Mouse (Mus musculus) T-helper 17 cell (primary cell): ENCODE measurements at regions not wholly inside any gene's neighbourhood (a gene's known extent, or its start where the extent isn't known, plus 50 kb on each side); places are given as distances from the start of the nearest gene placed in this dataset.
"Not testable (repeated sequence)": the region's sequence is repeated elsewhere in the genome, so short reads cannot be mapped to it uniquely, and the experiment has no call there.

Experiments
- in situ Hi-C, 2 experiments: fragments of 300-600 bp; cut with MboI, MseI; formaldehyde crosslinking; loops; 1 replicate in 1 of 2; 2 replicates in 1 of 2; pipeline ENCODE4 v1.15.1; 2025; ENCODE audit warnings: high pct_unique_total_duplicates in 2 of 2

DNA sequence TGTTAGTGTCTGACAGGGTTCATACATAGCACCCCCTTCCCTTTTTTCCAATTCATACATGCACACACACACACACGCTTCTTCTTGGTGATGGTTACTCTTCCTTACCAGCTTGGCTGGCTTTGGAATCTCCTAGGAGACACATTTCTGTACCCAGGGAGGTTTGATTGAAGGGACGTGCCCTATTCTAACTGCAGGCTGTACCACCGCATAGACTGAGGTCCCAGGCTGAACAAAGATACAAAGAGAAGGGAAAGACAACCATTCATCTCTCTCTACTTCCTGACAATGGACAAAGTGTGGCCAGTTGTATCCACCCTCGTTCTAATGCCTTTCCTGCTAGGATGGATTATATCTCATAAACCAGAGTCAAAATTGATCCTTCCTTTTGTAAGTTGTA, 100.0 kb downstream of the Raet1d start:
- in situ Hi-C loops = not testable (repeated sequence)

DNA sequence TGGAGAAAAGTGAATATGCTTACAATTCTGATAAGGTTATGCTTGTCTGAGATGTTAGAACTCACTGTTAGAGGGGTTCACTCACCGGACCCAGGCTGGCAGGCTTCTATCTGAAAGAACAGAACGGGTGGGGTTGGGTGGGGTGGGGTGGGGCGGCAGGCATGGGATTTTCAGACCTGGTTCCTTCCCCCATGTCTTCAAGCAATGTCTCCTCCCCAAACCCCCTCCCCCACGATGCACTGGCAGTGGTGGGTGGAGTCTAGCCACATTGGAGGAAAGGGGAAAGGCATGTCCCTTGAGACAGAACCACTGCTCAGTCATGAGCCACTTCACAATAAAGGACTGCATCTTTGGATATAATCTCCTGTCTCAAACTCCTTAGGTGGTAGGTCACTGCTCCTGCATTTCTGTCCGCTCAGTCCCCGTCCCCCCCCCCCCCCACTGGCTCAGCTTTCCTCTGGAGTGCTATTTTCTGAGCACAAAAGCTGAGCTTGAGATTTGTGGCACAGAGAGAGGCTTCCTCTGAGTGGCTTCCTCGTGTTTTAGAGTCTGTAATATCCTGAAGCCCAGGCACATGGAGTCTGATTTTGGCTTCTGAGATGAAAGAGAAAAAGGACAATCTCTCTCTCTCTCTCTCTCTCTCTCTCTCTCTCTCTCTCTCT, 100.6 kb downstream of the Raet1d start:
- in situ Hi-C loops = not testable (repeated sequence)

DNA sequence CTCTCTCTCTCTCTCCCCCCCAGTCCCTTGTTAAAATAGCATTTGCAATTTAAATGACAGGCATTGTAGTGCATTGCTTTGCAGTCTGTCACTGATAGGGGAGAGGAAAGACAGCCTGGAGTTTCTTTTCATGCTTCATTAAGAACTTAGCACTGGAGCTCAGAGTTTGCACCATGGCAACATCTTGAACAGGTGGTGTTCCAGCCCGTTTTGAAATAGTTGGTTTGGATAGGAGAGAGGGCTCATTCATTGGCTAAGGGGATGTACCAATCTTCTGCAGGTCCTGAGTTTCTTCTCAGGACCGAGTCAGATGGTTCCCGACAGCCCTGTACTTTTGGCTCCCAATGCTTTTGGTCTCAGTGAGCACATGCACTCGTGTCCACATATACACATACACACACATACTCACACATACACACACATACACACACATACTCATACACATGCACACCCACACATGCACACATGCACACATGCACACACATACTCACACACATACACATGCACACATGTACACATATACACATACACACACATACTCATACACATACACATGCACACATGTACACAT, 101.2 kb downstream of the Raet1d start:
- in situ Hi-C loops = not testable (repeated sequence)

DNA sequence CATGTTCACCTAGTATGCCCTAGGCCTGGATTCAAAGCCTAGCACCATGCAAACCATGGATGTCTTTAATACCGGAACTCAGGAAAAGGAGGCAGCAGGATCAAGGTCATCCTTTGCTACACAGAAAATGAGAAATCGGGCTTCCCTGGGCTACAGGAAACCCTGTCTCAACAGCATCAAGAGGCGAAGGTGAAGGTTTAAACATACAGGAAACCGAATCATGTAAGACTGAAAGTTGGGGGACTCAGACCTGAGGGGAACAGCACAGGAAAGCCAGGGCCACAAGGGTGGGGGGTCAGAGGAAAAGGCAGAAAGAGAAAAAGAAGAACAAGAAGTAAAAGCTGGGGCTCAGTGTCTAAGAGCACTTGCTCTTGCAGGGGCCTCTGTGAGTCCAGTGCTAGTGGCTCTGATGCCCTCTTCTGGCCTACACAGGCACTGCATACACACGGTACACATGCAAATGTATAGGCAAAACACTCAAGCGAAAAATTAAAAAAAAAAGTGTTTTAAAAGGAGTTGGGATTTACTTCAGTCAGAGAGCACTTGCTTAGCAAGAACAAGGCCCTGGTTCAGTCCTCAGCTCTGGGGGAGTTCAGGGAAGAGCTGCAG, 111.5 kb downstream of the Raet1d start:
- in situ Hi-C loops = not testable (repeated sequence)

DNA sequence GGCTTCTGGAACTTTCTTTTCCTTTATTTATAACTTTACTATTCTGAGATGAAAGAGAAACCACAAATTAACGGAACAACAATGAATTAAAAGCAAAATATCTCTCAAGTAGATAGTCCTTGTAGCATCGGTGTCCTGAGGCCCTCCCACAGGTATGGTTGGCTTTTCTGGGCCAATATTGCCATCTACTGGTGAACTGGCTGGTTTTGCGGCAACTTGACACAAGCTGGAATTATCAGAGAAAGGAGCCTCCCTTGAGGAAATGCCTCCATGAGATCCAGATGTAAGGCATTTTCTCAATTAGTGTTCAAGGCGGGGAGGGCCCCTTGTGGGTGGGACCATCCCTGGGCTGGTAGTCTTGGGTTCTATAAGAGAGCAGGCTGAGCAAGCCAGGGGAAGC, 119.5 kb downstream of the Raet1d start:
- in situ Hi-C loops = loop anchor here (5.0 to 25.0 kb wide), 3 partner anchors 97 to 443 kb away; no protein-coding TSS in a partner anchor

DNA sequence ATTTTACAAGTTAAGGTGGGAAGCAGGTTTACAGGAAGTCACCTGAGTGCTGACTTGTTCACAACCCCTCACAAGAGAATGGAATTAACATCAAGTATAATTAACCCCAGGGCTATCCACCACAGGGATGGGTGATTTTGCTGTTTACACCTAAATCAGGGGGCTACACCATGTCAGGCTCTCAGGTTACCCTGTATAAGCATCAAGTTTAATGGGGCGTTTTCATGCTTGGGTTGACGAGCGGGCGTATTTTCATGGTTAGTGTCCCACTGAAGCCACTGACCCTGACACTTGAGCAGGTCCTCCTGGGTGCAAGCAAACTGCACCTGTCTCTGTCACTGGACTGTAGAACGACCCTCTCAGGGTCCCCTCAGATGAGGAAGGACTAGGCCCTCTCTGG, 126.7 kb downstream of the Raet1d start:
- in situ Hi-C loops = loop anchor here in 1 of 2 experiments (25.0 kb wide), 1 partner anchor 450 kb away; no protein-coding TSS in a partner anchor

DNA sequence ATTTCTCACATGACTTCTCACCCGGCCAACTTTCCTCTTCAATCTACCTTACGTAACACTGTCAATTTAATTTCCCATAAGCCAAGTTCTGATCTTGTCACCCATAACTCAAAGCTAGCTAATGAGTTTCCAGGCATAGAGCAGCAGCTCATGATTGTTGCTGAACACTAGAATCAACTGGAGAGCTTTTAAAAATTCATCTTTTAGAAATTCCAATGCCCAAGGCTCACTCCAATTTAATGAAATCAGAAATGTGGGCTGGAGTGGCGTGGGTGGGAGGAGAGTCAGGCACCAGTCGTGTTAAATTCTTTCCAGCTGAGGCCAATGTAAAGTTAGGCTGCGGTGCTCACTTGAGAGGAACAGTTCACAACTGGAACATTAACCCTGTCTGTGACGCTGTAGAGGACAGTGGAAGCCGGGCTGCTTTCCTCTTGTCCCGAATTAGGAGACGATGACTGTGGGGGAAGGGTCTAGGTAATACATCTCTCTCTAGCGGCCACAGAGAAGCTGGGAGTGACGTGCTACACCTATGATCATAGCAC, 131.5 kb downstream of the Raet1d start:
- in situ Hi-C loops = loop anchor here in 1 of 2 experiments (25.0 kb wide), 1 partner anchor 455 kb away; no protein-coding TSS in a partner anchor

DNA sequence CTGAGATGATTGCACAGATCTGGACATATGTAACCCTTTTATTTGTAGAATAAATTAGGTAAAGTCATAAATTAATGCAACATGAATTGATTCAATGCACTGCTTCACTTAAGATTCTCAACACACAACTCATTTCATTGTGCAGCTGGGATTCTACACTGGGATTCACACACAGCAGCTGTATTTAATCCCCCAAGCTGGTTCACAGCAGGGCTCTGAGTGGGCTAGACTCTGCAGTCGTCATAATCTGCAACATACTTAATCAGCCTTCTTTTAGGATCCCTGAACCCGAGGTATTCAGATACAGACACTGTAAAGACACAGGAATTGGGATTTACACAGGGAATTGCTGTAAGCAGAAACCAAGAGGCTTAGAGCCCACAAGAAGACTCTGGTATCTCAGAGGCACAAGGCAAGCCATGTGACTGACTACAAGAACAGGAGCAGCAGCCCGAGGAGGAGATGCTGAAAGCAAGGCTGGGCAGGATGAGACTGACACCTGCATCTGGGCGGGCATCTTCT, 135.7 kb downstream of the Raet1d start:
- in situ Hi-C loops = loop anchor here in 1 of 2 experiments (25.0 kb wide), 1 partner anchor 459 kb away; no protein-coding TSS in a partner anchor
